Mouse (Mus musculus) mouse embryonic stem cell (cell line): ENCODE results near the gene Dcaf4.

Source experiments
- in situ Hi-C, 2 experiments: fragments of 300-500 bp; cut with MboI; formaldehyde crosslinking; loops; 1 replicate in 1 of 2; 3 replicates in 1 of 2; pipeline ENCODE4 v1.14.3; 2019 to 2020; ENCODE audit warnings: low sequenced_read_pairs in 2 of 2, low pct_unique_long_range_greater_than_20kb in 1 of 2, mixed read lengths in 1 of 2; ENCODE audit not compliant: unreplicated experiment in 1 of 2

Gene Dcaf4

DNA sequence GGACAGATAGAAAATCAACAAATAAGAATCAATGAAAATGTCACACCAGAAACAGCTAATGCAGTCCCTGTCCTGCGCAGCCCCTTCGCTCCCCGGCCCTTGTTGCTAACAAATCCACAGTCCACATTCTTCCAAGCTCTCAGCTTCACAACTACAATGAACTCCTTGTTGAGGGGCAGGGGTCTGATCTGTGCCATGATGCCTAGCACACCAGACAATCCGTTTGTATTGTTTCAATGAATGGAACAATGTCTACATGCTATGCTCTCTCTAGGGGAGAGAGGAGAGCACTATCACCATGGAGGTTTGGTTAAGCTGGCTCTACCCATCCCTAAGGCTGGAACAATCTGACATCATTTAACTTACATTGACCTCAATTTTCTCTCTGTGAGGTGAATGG lies 62.5 kb downstream of the Dcaf4 start:
- in situ Hi-C loops, result no loop called here

DNA sequence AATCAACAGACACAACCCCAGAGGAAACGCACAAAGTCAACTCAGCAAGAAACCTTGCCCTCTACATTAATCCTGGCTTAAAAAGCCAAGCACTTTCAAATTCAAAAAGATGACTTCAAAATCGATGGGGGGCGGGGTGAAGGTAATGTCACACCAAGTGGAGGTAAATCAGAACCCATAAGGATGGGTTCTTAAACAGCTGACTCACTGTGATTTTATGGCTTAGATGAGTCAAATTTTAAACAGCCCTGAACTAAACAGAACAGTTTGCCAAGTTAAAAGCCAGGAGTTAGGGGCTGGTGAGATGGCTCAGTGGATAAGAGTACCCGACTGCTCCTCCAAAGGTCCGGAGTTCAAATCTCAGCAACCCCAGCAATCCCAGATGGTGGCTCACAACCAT lies 66.4 kb downstream of the Dcaf4 start:
- in situ Hi-C loops, result no loop called here
